Mouse (Mus musculus) heart, embryonic 10.5 days (tissue): ENCODE data around the gene Stk19. TPM values are rescaled to one million over a fixed set of nuclear protein-coding genes. Genes with fewer than 3 reads are reported as not detected.
A peak's percentile ranks its signal among the peaks of the same experiment; 100 is the strongest.
"Not testable (repeated sequence)": the region's sequence is repeated elsewhere in the genome, so short reads cannot be mapped to it uniquely, and the experiment has no call there.

Source experiments
- DNase-seq: peaks from one replicate; pipeline ENCODE4 v3.0.0-alpha.2; 2017; ENCODE audit warnings: low spot score
- H3K27ac ChIP-seq: fragments of 300-500 bp; sonication (generic); 2 replicates; pipeline ENCODE4 v1.5.1; 2016; ENCODE audit warnings: mild to moderate bottlenecking
- H3K27me3 ChIP-seq: fragments of 300-500 bp; sonication (generic); 2 replicates; pipeline ENCODE4 v1.6.1; 2016; ENCODE audit warnings: mild to moderate bottlenecking; ENCODE audit not compliant: poor library complexity, insufficient read depth, severe bottlenecking
- H3K36me3 ChIP-seq: fragments of 300-500 bp; sonication (generic); 2 replicates; pipeline ENCODE4 v1.6.1; 2016; ENCODE audit warnings: mild to moderate bottlenecking, moderate library complexity
- H3K4me1 ChIP-seq: fragments of 300-500 bp; sonication (generic); 2 replicates; pipeline ENCODE4 v1.6.1; 2016; ENCODE audit warnings: mild to moderate bottlenecking
- H3K4me3 ChIP-seq: fragments of 300-500 bp; sonication (generic); 2 replicates; pipeline ENCODE4 v1.5.1; 2016; ENCODE audit warnings: mild to moderate bottlenecking, moderate library complexity
- H3K9me3 ChIP-seq: fragments of 300-500 bp; sonication (generic); 2 replicates; pipeline ENCODE4 v1.6.1; 2016; ENCODE audit warnings: mild to moderate bottlenecking, moderate library complexity
- WGBS: fragments of 180-500 bp; shearing (Covaris S2); methylation state at CpG from one replicate; pipeline ENCODE4 v1.1.7; 2016; 5-methylcytosine and 5-hydroxymethylcytosine counted together
- microRNA-seq: library from miRNA; unstranded; fragments of <30 nt; microRNA quantifications from one replicate; pipeline ENCODE4, GENCODE M21; 2017
- polyA plus RNA-seq: library from polyadenylated mRNA; unstranded; fragments of >200 nt; fragmentation: Nextera tagmentation; extraction: Ambion mirVana; gene quantifications from 2 replicates; pipeline ENCODE4 v1.2.1, GENCODE M21; 2016

Stk19 gene
- polyA plus RNA-seq, 1 experiment from 2014 or later = 22.3 TPM

GRCm38 (mm10) chr17:34800781-34801305 lies 35.9 kb downstream of the Stk19 start:
- H3K9me3 ChIP-seq, H3K27me3 ChIP-seq, H3K36me3 ChIP-seq, H3K4me1 ChIP-seq, H3K27ac ChIP-seq, H3K4me3 ChIP-seq: not testable (repeated sequence)
- 87% methylated on average over 16 of the region's 16 CpGs for WGBS
- DNase-seq = peak; percentile 73

DNA sequence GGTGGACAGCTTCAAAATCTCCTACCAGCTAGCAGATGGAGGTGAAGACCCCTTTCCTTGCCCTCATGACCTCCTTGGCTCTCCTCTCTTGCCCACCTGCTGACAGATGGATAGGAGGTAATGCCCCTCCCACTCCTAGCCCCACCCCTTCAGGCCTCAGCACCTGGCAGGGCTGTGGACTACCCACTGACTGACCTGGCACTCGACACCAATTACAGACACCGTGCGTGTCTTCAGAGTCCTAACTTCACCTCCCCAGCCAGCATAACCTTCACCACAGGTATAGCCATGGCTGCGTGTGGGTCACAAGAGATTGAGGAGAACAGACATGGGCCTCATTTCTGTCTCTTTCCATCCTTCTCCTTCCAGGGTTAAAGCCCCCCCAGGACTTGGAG lies 37.2 kb downstream of the Stk19 start:
- Histone ChIP-seq H3K27me3 (no peaks in the 10 kb centered on the region), H3K9me3 (no peaks in the 10 kb centered on the region), H3K4me1 (no peaks in the 10 kb centered on the region), H3K4me3 (no peak overlapping the region), H3K36me3 (no peaks in the 10 kb centered on the region), H3K27ac (no peak overlapping the region)
- peak; percentile 38 for DNase-seq
- WGBS = 82% methylated on average over 4 of the region's 4 CpGs

GRCm38 (mm10) chr17:34798866-34799530 lies 37.7 kb downstream of the Stk19 start:
- Histone ChIP-seq H3K27ac (no peak overlapping the region), H3K4me1 (no peaks in the 10 kb centered on the region), H3K4me3 (no peak overlapping the region), H3K9me3 (no peaks in the 10 kb centered on the region), H3K36me3 (no peaks in the 10 kb centered on the region), H3K27me3 (no peaks in the 10 kb centered on the region)
- peak; percentile 50 for DNase-seq
- WGBS = 84% methylated on average over 14 of the region's 17 CpGs

- not testable (repeated sequence) for H3K4me3 ChIP-seq, H3K27me3 ChIP-seq, H3K9me3 ChIP-seq, H3K27ac ChIP-seq, H3K36me3 ChIP-seq, H3K4me1 ChIP-seq
- peak; percentile 71 for DNase-seq
- 80% methylated on average over 7 of the region's 7 CpGs for WGBS
Observed at GRCm38 (mm10) chr17:34798071-34798470, 38.7 kb downstream of the Stk19 start.

DNA sequence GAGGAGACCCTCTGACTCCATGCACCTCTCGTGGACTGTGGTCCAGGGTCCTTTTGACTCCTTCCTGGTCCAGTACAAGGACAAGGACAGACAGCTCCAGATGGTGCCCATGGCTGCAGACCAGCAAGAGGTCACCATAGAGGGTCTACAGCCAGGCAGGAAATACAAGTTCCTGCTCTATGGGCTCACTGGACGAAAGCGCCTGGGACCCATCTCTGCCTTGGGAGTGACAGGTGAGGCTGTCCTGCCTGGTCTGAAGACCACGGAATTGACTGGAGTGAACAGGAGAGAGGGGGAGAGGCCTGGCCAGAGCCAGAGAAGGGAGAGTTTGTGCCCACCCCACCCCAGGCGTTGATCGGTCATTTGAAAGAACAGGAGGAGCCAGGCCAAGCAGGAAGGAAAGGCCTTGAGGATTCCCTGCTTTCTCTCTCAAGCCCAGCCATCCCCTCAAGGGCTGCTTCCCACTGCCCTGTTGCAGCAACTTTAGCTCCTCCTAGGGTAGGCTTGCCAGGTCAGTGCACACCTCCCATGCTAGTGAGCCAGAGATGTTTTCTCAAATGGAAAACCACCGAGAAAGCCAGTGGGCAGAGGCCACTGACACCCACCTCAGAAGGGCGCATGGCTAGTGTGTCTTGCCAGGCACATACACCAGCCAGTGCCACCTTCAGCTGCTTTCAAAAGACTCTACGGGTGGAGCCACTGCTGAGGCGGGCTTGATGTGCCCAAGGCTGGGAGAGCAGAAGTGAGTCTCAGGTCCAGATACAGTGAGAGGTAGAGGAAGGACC lies 39.3 kb downstream of the Stk19 start:
- peak; percentile 48 for DNase-seq
- not testable (repeated sequence) for H3K9me3 ChIP-seq, H3K36me3 ChIP-seq, H3K27ac ChIP-seq, H3K4me3 ChIP-seq, H3K4me1 ChIP-seq, H3K27me3 ChIP-seq
- WGBS = 78% methylated on average over 10 of the region's 10 CpGs

DNA sequence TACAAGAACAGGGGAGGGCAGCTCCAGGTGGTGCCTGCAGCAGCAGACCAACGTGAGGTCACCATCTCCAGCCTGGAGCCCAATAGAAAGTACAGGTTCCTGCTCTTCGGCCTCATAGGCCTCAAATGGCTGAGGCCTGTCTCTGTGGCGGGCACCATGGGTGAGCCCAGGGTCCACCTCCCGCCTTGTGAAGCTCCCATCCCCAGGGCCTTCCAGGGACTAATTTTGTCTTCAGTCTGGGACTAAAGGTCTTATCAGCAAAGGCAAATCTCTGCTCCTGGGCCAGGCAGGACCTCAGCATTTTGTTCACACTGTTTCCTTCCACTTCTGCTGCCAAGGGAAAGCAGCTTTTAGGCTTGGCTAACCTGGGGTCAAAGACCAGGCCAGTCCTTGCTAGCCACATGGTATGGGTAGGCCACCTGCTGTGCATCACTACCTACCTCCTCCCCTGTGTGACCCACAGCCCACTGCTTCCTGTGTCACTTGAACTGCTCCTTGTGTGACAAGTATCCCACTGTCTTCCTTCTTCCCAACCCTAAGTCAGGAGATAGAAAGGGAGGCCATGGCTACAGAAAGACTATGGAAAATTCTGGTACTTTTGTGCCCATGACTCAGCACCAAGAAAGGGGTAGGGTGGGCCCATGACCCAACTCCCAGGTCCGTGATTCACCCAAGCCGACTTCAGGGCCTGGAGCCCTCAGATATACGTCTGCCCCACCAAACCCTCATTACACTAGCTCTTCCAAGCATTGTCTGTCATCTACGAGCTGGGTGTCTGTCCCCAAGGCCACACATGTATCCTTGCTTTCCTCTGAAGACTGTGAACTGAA lies 40.2 kb downstream of the Stk19 start:
- peak; percentile 62 for DNase-seq

GRCm38 (mm10) chr17:34795633-34796032 lies 41.1 kb downstream of the Stk19 start:
- Histone ChIP-seq H3K27ac (no peak overlapping the region), H3K4me3 (no peak overlapping the region), H3K36me3 (no peaks in the 10 kb centered on the region), H3K27me3 (no peaks in the 10 kb centered on the region), H3K9me3 (no peaks in the 10 kb centered on the region), H3K4me1 (no peaks in the 10 kb centered on the region)
- WGBS = 60% methylated on average over 9 of the region's 9 CpGs
- DNase-seq = peak; percentile 59

More for the DNA sequence above, 40.2 kb downstream of the Stk19 start:
- no peaks in the 10 kb centered on the region for H3K27me3 ChIP-seq
- no peak overlapping the region for H3K4me3 ChIP-seq
- no peaks in the 10 kb centered on the region for H3K36me3 ChIP-seq
- no peaks in the 10 kb centered on the region for H3K4me1 ChIP-seq
- no peak overlapping the region for H3K27ac ChIP-seq
- H3K9me3 ChIP-seq = no peaks in the 10 kb centered on the region
- WGBS = 74% methylated on average over 8 of the region's 8 CpGs

- Histone ChIP-seq H3K4me3 (no peak overlapping the region), H3K4me1 (no peaks in the 10 kb centered on the region), H3K9me3 (no peaks in the 10 kb centered on the region), H3K36me3 (no peaks in the 10 kb centered on the region), H3K27ac (no peak overlapping the region), H3K27me3 (no peaks in the 10 kb centered on the region)
- WGBS = 85% methylated on average over 10 of the region's 10 CpGs
- DNase-seq = no peak
Observed at GRCm38 (mm10) chr17:34795016-34795415, 41.7 kb downstream of the Stk19 start.

GRCm38 (mm10) chr17:34777680-34778325 lies 58.9 kb downstream of the Stk19 start:
- no peak for DNase-seq
- Histone ChIP-seq H3K27me3 (no peaks in the 10 kb centered on the region), H3K4me1 (no peaks in the 10 kb centered on the region), H3K4me3 (no peak overlapping the region), H3K36me3 (no peaks in the 10 kb centered on the region), H3K27ac (no peak overlapping the region), H3K9me3 (peaks cover 17% of the 10 kb centered on the region)
- 71% methylated on average over 9 of the region's 9 CpGs for WGBS

Small RNAs within 50 kb of the gene (microRNA-seq; reads per million reads assigned to microRNA genes)
- gene Mir6970 = 1.3 reads per million
- not detected for gene Mir6971
- not detected for gene Mir6972

Other genes starting within 250 kb of the Stk19 start
- 6.8 and 11.0 TPM in 2 replicates for gene Gpsm3, start 247.1 kb downstream of the Stk19 start, polyA plus RNA-seq
- gene Pbx2, start 245.7 kb downstream of the Stk19 start, polyA plus RNA-seq = 10.2 and 16.6 TPM in 2 replicates
- 5.3 and 5.6 TPM in 2 replicates for gene Ager, start 239.1 kb downstream of the Stk19 start, polyA plus RNA-seq
- 139 and 157 TPM in 2 replicates for gene Rnf5, start 233.3 kb downstream of the Stk19 start, polyA plus RNA-seq
- gene Agpat1, start 232.7 kb downstream of the Stk19 start, polyA plus RNA-seq = 44.8 and 57.8 TPM in 2 replicates
- gene Egfl8, start 221.0 kb downstream of the Stk19 start, polyA plus RNA-seq = 0.49 and 1.7 TPM in 2 replicates
- 24.3 and 27.5 TPM in 2 replicates for gene Ppt2, start 208.4 kb downstream of the Stk19 start, polyA plus RNA-seq
- gene Prrt1, start 207.4 kb downstream of the Stk19 start, polyA plus RNA-seq = 0.11 TPM in 1 of 2 replicates, not detected in the other
- gene Fkbpl, start 192.2 kb downstream of the Stk19 start, polyA plus RNA-seq = 12.6 TPM in 2 replicates
- 74.0 and 76.8 TPM in 2 replicates for gene Atf6b, start 189.8 kb downstream of the Stk19 start, polyA plus RNA-seq
- gene Tnxb, start 166.4 kb downstream of the Stk19 start, polyA plus RNA-seq = 0.04 and 0.07 TPM in 2 replicates
- not detected in 2 replicates for gene C4b, start 93.1 kb downstream of the Stk19 start, polyA plus RNA-seq
- gene Cyp21a1, start 32.4 kb downstream of the Stk19 start, polyA plus RNA-seq = not detected in 2 replicates
- gene Dxo, start 74 bp upstream of the Stk19 start, polyA plus RNA-seq = 48.1 and 62.2 TPM in 2 replicates
- gene Skiv2l, start 13.3 kb upstream of the Stk19 start, polyA plus RNA-seq = 39.9 and 43.6 TPM in 2 replicates
- 89.6 and 104 TPM in 2 replicates for gene Nelfe, start 13.4 kb upstream of the Stk19 start, polyA plus RNA-seq
- 1.3 and 11.4 TPM in 2 replicates for gene Cfb, start 25.6 kb upstream of the Stk19 start, polyA plus RNA-seq
- 2.2 and 4.1 TPM in 2 replicates for gene Zbtb12, start 42.5 kb upstream of the Stk19 start, polyA plus RNA-seq
- gene Gm20547, start 45.1 kb upstream of the Stk19 start, polyA plus RNA-seq = not detected in 2 replicates
- gene C2, start 61.3 kb upstream of the Stk19 start, polyA plus RNA-seq = 0.67 and 1.6 TPM in 2 replicates
- 46.3 and 66.0 TPM in 2 replicates for gene Ehmt2, start 61.5 kb upstream of the Stk19 start, polyA plus RNA-seq
- 0.10 and 0.41 TPM in 2 replicates for gene Slc44a4, start 77.5 kb upstream of the Stk19 start, polyA plus RNA-seq
- 21.3 and 25.5 TPM in 2 replicates for gene Neu1, start 94.3 kb upstream of the Stk19 start, polyA plus RNA-seq
- gene Hspa1b, start 122.3 kb upstream of the Stk19 start, polyA plus RNA-seq = 0.20 TPM in 1 of 2 replicates, not detected in the other
- 0.52 TPM in 1 of 2 replicates, not detected in the other for gene Gm20481, start 133.0 kb upstream of the Stk19 start, polyA plus RNA-seq
- gene Hspa1a, start 135.2 kb upstream of the Stk19 start, polyA plus RNA-seq = 1.8 and 2.4 TPM in 2 replicates
- 1.6 and 1.7 TPM in 2 replicates for gene Hspa1l, start 135.8 kb upstream of the Stk19 start, polyA plus RNA-seq
- 197 and 247 TPM in 2 replicates for gene Lsm2, start 144.9 kb upstream of the Stk19 start, polyA plus RNA-seq
- gene Vars, start 164.0 kb upstream of the Stk19 start, polyA plus RNA-seq = 112 and 166 TPM in 2 replicates
- 0.26 and 0.34 TPM in 2 replicates for gene Vwa7, start 179.6 kb upstream of the Stk19 start, polyA plus RNA-seq
- gene Sapcd1, start 191.1 kb upstream of the Stk19 start, polyA plus RNA-seq = 3.3 and 4.0 TPM in 2 replicates
- gene Msh5, start 209.8 kb upstream of the Stk19 start, polyA plus RNA-seq = 3.9 and 5.4 TPM in 2 replicates
- gene Clic1, start 213.0 kb upstream of the Stk19 start, polyA plus RNA-seq = 374 and 380 TPM in 2 replicates
- gene Ddah2, start 222.1 kb upstream of the Stk19 start, polyA plus RNA-seq = 192 and 290 TPM in 2 replicates
- gene Ly6g6c, start 228.4 kb upstream of the Stk19 start, polyA plus RNA-seq = not detected in 2 replicates
- 0.63 and 1.0 TPM in 2 replicates for gene Mpig6b, start 229.2 kb upstream of the Stk19 start, polyA plus RNA-seq
- gene Ly6g6e, start 240.0 kb upstream of the Stk19 start, polyA plus RNA-seq = 0.18 and 0.39 TPM in 2 replicates
- gene Ly6g6d, start 241.1 kb upstream of the Stk19 start, polyA plus RNA-seq = 2.5 and 2.6 TPM in 2 replicates
- 0.91 and 1.0 TPM in 2 replicates for gene Ly6g6f, start 248.7 kb upstream of the Stk19 start, polyA plus RNA-seq